Mouse (Mus musculus): ENCODE results near the gene Gm10100. TPM values are rescaled to one million over a fixed set of nuclear protein-coding genes. Genes with fewer than 3 reads are reported as not detected.
"Not testable (repeated sequence)": the region's sequence is repeated elsewhere in the genome, so short reads cannot be mapped to it uniquely, and the experiment has no call there.

Gene Gm10100
- polyA plus RNA-seq, 1 experiment: not detected

- Histone ChIP-seq H3K36me3 (ENCODE audit: control insufficient read depth, insufficient read depth, low read length) (no peaks in the 10 kb centered on the region), H3K4me3 (ENCODE audit: control insufficient read depth, low read depth, low read length) (no peak overlapping the region), H3K4me1 (ENCODE audit: control insufficient read depth, insufficient read depth, low read length) (no peaks in the 10 kb centered on the region), H3K27ac (ENCODE audit: control insufficient read depth, insufficient read depth, low read depth, low read length) (no peak overlapping the region), H3K27me3 (ENCODE audit: control insufficient read depth, insufficient read depth, low read length) (no peaks in the 10 kb centered on the region)
- no peak for TF ChIP-seq POLR2A (IDR thresholded peaks at IDR 0.05; ENCODE audit: control insufficient read depth, low read depth, low read length)
- TF ChIP-seq CTCF (IDR thresholded peaks at IDR 0.05; ENCODE audit: control insufficient read depth, insufficient read depth, insufficient replicate concordance, low read depth, low read length): no peak
These were observed 2.0 kb downstream of the Gm10100 start for GRCm38 (mm10) chr10:77728280-77728679.

DNA sequence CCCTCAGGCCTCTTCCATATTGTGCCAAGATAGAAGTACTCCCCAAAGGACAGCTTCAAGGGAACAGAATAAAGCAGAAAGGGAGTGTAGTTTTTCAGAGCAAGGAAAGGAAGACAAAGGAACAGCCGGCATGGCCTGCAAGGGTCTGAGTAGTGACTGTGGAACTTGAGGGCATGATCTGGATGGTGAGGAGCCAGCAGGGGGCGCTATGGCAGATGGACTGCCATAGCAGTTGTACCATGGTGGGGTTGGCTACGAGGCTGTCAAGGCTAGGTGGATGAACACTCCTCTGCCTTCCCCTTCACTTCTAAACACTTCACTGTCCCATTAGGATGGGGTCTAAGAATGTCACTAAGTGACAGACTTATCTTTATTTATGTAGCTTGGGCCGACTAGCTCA is 3.0 kb downstream of the Gm10100 start:
- Histone ChIP-seq H3K4me1 (ENCODE audit: control insufficient read depth, insufficient read depth, low read length) (no peaks in the 10 kb centered on the region), H3K27ac (ENCODE audit: control insufficient read depth, insufficient read depth, low read depth, low read length) (no peak overlapping the region), H3K4me3 (ENCODE audit: control insufficient read depth, low read depth, low read length) (no peak overlapping the region), H3K27me3 (ENCODE audit: control insufficient read depth, insufficient read depth, low read length) (no peaks in the 10 kb centered on the region), H3K36me3 (ENCODE audit: control insufficient read depth, insufficient read depth, low read length) (no peaks in the 10 kb centered on the region)
- no peak for TF ChIP-seq POLR2A (IDR thresholded peaks at IDR 0.05; ENCODE audit: control insufficient read depth, low read depth, low read length)
- TF ChIP-seq CTCF (IDR thresholded peaks at IDR 0.05; ENCODE audit: control insufficient read depth, insufficient read depth, insufficient replicate concordance, low read depth, low read length): peak; percentile 88

DNA sequence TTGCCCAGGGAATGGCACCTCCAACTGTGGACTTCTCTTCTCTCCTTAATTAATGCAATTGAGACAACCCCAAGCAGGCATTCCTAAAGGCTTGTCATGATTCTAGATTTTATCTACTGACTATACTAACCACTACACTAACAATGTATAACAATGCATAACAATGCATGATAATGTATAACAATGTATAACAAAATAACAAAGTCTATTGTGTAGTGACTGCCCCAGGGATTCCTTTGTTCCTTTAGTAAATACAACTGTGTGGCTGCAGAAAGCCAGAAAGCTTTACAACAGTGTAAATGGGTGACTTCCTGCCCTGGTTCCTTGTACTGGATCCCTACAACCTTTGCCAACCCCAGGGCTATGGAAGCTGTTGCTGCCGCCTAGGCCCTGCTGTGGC is 9.6 kb downstream of the Gm10100 start:
- TF ChIP-seq POLR2A (IDR thresholded peaks at IDR 0.05; ENCODE audit: control insufficient read depth, low read depth, low read length) (no peak), CTCF (IDR thresholded peaks at IDR 0.05; ENCODE audit: control insufficient read depth, insufficient read depth, insufficient replicate concordance, low read depth, low read length) (no peak)
- H3K4me3 ChIP-seq (ENCODE audit: control insufficient read depth, low read depth, low read length): no peak overlapping the region
- H3K27me3 ChIP-seq (ENCODE audit: control insufficient read depth, insufficient read depth, low read length): no peaks in the 10 kb centered on the region
- H3K4me1 ChIP-seq (ENCODE audit: control insufficient read depth, insufficient read depth, low read length): no peaks in the 10 kb centered on the region
- H3K27ac ChIP-seq (ENCODE audit: control insufficient read depth, insufficient read depth, low read depth, low read length): no peak overlapping the region
- H3K36me3 ChIP-seq (ENCODE audit: control insufficient read depth, insufficient read depth, low read length): no peaks in the 10 kb centered on the region

GRCm38 (mm10) chr10:77738929-77739328 is 12.6 kb downstream of the Gm10100 start:
- Histone ChIP-seq H3K4me1 (ENCODE audit: control insufficient read depth, insufficient read depth, low read length) (no peaks in the 10 kb centered on the region), H3K36me3 (ENCODE audit: control insufficient read depth, insufficient read depth, low read length) (no peaks in the 10 kb centered on the region), H3K4me3 (ENCODE audit: control insufficient read depth, low read depth, low read length) (no peak overlapping the region), H3K27ac (ENCODE audit: control insufficient read depth, insufficient read depth, low read depth, low read length) (no peak overlapping the region), H3K27me3 (ENCODE audit: control insufficient read depth, insufficient read depth, low read length) (no peaks in the 10 kb centered on the region)
- TF ChIP-seq POLR2A (IDR thresholded peaks at IDR 0.05; ENCODE audit: control insufficient read depth, low read depth, low read length) (no peak), CTCF (IDR thresholded peaks at IDR 0.05; ENCODE audit: control insufficient read depth, insufficient read depth, insufficient replicate concordance, low read depth, low read length) (no peak)

DNA sequence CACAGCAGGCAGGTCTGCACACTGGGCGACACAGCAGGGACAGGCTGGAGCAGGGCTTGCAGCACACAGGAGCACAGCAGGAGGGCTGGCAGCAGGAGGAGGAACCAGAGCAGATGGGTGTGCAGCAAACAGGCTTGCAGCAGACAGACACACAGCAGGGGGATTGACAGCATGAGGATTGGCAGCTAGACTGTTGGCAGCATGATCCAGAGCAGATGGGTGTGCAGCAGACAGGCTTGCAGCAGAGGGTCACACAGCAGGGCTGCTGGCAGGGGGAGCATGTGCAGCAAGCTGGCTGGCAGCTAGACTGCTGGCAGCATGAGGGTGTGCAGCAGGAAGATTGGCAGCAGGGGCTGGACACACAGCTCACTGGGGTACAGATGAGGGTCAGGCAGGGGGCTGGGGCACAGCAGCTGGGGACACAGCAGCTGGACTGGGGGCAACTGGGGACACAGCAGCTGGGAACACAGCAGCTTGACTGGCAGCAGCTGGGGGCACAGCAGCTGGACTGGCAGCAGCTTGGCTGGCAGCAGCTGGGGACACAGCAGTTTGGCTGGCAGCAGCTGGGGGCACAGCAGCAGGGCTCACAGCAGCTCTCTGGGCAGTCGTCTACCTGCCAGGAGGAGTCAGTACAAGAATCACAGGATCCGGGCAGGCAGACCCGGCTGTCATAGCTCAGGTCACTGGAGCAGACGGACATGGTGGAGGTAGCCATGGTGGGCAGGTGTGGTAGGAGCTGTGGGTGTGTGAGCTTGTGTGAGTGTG is 15.8 kb downstream of the Gm10100 start, which contains the start of gene Gm18596:
Gene Gm18596 (minus strand): TSS at position 715 of the 765 bp plus-strand sequence.
- H3K4me1 ChIP-seq (ENCODE audit: control insufficient read depth, insufficient read depth, low read length); H3K27ac ChIP-seq (ENCODE audit: control insufficient read depth, insufficient read depth, low read depth, low read length); H3K4me3 ChIP-seq (ENCODE audit: control insufficient read depth, low read depth, low read length): not testable (repeated sequence)

GRCm38 (mm10) chr10:77750686-77751085 is 24.4 kb downstream of the Gm10100 start:
- not testable (repeated sequence) for H3K4me3 ChIP-seq (ENCODE audit: control insufficient read depth, low read depth, low read length); H3K4me1 ChIP-seq (ENCODE audit: control insufficient read depth, insufficient read depth, low read length); H3K27ac ChIP-seq (ENCODE audit: control insufficient read depth, insufficient read depth, low read depth, low read length); H3K36me3 ChIP-seq (ENCODE audit: control insufficient read depth, insufficient read depth, low read length); H3K27me3 ChIP-seq (ENCODE audit: control insufficient read depth, insufficient read depth, low read length)

More for the DNA sequence above, 15.8 kb downstream of the Gm10100 start, which contains the start of gene Gm18596:
- not testable (repeated sequence) for H3K36me3 ChIP-seq (ENCODE audit: control insufficient read depth, insufficient read depth, low read length); H3K27me3 ChIP-seq (ENCODE audit: control insufficient read depth, insufficient read depth, low read length)

DNA sequence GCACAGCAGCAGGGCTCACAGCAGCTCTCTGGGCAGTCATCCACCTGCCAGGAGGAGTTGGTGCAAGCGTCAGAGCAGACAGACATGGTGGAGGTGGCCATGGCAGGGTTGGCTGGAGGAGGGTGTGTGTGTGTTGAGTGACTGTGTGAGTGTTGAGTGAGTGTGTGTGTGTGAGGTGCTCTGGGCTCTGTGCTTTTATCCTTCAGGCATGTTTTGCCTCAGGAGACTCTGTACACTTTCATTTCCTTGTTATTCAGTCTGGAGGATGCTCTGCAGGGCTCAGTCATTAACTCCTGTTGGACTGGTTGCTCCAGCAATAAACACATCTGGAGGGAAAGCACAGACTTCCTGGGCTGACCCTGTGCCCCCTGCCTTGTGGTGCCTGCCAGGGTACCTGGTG is 25.0 kb downstream of the Gm10100 start, which contains the start of gene Gm9736:
Gene Gm9736 (minus strand): TSS at position 101 of the 400 bp plus-strand sequence.
- not testable (repeated sequence) for H3K27ac ChIP-seq (ENCODE audit: control insufficient read depth, insufficient read depth, low read depth, low read length); H3K4me1 ChIP-seq (ENCODE audit: control insufficient read depth, insufficient read depth, low read length); H3K4me3 ChIP-seq (ENCODE audit: control insufficient read depth, low read depth, low read length); H3K36me3 ChIP-seq (ENCODE audit: control insufficient read depth, insufficient read depth, low read length); H3K27me3 ChIP-seq (ENCODE audit: control insufficient read depth, insufficient read depth, low read length)

DNA sequence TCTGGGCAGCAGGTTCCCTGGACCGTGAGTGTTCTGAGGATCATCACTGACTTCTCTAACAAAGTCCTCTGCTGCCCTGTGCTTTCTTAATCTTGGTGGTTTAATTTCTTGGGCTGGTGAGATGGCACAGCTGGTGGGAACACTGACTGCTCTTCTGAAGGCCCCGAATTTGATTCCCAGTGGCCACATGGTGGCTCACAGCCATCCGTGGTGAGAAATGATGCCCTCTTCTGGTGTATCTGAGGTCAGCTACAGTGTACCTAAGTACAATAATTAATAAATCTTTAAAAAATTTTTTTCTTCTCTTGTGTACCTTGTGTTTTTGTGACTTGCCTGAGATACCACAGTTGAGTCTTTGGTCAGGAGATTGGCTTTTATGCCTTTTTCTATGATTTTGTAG is 26.0 kb downstream of the Gm10100 start:
- not testable (repeated sequence) for H3K36me3 ChIP-seq (ENCODE audit: control insufficient read depth, insufficient read depth, low read length); H3K4me3 ChIP-seq (ENCODE audit: control insufficient read depth, low read depth, low read length); H3K4me1 ChIP-seq (ENCODE audit: control insufficient read depth, insufficient read depth, low read length); H3K27ac ChIP-seq (ENCODE audit: control insufficient read depth, insufficient read depth, low read depth, low read length); H3K27me3 ChIP-seq (ENCODE audit: control insufficient read depth, insufficient read depth, low read length)

All from testis, adult 2 months (tissue).